Mouse (Mus musculus) heart, postnatal 0 days (tissue): ENCODE results near the gene S1pr4. TPM values are rescaled to one million over a fixed set of nuclear protein-coding genes. Genes with fewer than 3 reads are reported as not detected.

Experiments used
- ATAC-seq: fragments of 200-750 bp; cut with Nextera tagmentation; 2 replicates; pipeline ENCODE4 v1.8.0; 2017; ENCODE audit warnings: low read depth, moderate number of reproducible peaks, moderate library complexity; ENCODE audit not compliant: insufficient read depth
- DNase-seq: peaks from one replicate; pipeline ENCODE4 v3.0.0-alpha.2; 2016; ENCODE audit warnings: low spot score
- H3K27ac ChIP-seq: fragments of 300-500 bp; sonication (generic); 2 replicates; pipeline ENCODE4 v1.5.1; 2014; ENCODE audit warnings: low read depth, mild to moderate bottlenecking
- H3K27me3 ChIP-seq: fragments of 300-500 bp; sonication (generic); 2 replicates; pipeline ENCODE4 v1.6.1; 2014; ENCODE audit warnings: low read length, mixed read lengths; ENCODE audit not compliant: control insufficient read depth, insufficient read depth
- H3K36me3 ChIP-seq: fragments of 300-500 bp; sonication (generic); replicated peaks from 2 replicates; pipeline ENCODE4 v1.6.1; 2014; ENCODE audit warnings: low read length, mixed read lengths; ENCODE audit not compliant: control insufficient read depth, insufficient read depth
- H3K4me1 ChIP-seq: fragments of 300-500 bp; sonication (generic); 2 replicates; pipeline ENCODE4 v1.6.1; 2014; ENCODE audit warnings: antibody characterized with exemption; ENCODE audit not compliant: control insufficient read depth, insufficient read depth
- H3K4me2 ChIP-seq: fragments of 300-500 bp; sonication (generic); 2 replicates; pipeline ENCODE4 v1.6.1; 2014; ENCODE audit warnings: low read depth, mild to moderate bottlenecking, low read length, moderate library complexity
- H3K4me3 ChIP-seq: fragments of 300-500 bp; sonication (generic); 2 replicates; pipeline ENCODE4 v1.5.1; 2014; ENCODE audit warnings: low read depth, low read length
- H3K9ac ChIP-seq: fragments of 300-500 bp; sonication (generic); replicated peaks from 2 replicates; pipeline ENCODE4 v1.6.1; 2014; ENCODE audit warnings: low read depth, low read length, mixed read lengths
- H3K9me3 ChIP-seq: fragments of 300-500 bp; sonication (generic); replicated peaks from 2 replicates; pipeline ENCODE4 v1.6.1; 2016; ENCODE audit warnings: low read length; ENCODE audit not compliant: control insufficient read depth
- CTCF ChIP-seq: IDR thresholded peaks from 2 replicates; pipeline ENCODE4 v1.5.1; 2016; ENCODE audit warnings: antibody characterized with exemption, control low read depth, low read depth
- EP300 ChIP-seq: IDR thresholded peaks from 2 replicates; pipeline ENCODE4 v1.6.1; 2016; ENCODE audit warnings: antibody characterized with exemption, low read depth
- WGBS: fragments of 180-500 bp; shearing (Covaris S2); extraction: QIAGEN DNeasy Blood & Tissue Kit; methylation state at CpG from one replicate; pipeline ENCODE4 v1.1.7; 2014; 5-methylcytosine and 5-hydroxymethylcytosine counted together
- microRNA-seq: library from miRNA; unstranded; fragments of <30 nt; microRNA quantifications from one replicate; pipeline ENCODE4, GENCODE M21; 2016
- polyA plus RNA-seq: library from polyadenylated mRNA; unstranded; fragments of >200 nt; fragmentation: Nextera tagmentation; extraction: Ambion mirVana; gene quantifications from 2 replicates; pipeline ENCODE4 v1.2.1, GENCODE M21; 2015
- total RNA-seq: library from RNA; depleted of rRNA; stranded (reverse); fragments of >200 nt; gene quantifications from 2 replicates; pipeline ENCODE4 v1.2.3, GENCODE M21; 2014; ENCODE audit warnings: low replicate concordance; rRNA removed

S1pr4 gene
- total and polyA plus RNA-seq, 2 experiments from 2014 or later, result 0.34 TPM; not detected in 1

DNA sequence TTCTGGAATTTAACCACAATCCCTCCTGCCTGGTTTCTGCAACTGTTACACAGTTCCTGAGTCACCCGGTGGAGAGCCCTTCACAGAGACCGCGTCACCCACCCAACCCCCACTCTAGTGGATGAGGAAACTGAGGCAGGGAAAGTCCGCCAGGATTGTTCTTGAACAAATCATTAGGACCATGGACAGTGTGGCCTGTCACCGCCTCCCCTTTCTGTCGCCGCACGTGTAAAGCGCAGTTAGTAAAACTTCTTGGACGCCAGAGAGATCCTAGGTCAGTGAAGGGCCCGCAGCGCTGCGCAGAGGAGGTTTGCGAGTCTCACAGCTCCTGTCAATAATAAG, 47.0 kb downstream of the S1pr4 start:
- WGBS, result 2% methylated on average over 14 of the region's 14 CpGs

DNA sequence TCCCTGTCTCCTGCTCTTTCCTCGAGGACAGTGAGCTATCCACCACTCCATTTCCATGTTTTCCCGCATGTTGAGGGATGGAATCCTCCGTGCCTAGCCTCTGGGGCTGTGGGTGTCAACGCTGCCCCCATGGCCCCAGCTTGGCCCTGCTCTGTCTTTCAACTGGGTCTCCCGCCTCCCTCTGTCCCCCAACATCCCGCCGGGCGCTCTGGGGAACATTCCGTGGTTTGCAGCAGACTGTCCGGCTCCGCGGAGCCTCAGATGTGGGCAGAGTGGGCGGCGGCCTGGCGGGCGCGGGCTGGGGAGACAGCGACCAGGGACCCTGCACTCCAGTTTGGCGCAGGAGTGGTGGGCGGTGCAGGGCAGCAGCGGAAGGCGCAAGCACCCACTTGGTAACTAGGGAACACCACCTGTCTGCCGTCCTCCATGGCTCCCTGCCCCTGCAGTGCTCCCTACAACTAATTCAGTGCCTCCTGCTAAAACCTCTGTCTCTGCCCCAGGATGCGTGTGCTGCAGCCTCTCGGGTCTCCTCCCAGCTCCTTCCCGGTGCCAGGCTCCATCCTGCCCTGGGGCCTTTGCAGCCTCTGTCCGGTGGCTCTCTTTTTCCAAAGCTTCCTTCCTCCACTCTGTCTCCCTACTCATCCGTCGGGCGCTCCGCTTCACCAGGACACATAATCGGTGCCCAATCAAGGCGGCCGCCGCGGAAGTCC, 47.5 kb downstream of the S1pr4 start:
- TF ChIP-seq EP300 (no peak), CTCF (no peak)
- Histone ChIP-seq H3K9ac (no peak overlapping the region), H3K9me3 (no peaks in the 10 kb centered on the region), H3K4me1 (no peaks in the 10 kb centered on the region), H3K36me3 (no peaks in the 10 kb centered on the region), H3K4me2 (no peak overlapping the region), H3K4me3 (no peak overlapping the region), H3K27ac (no peak overlapping the region), H3K27me3 (peaks cover 71% of the 10 kb centered on the region)
- ATAC-seq (no peak), DNase-seq (no peak)
- 6% methylated on average over 36 of the region's 36 CpGs for WGBS

More for the DNA sequence above, 47.0 kb downstream of the S1pr4 start:
- ATAC-seq, result no peak
- Histone ChIP-seq H3K27ac (no peak overlapping the region), H3K4me2 (no peak overlapping the region), H3K27me3 (peaks cover 76% of the 10 kb centered on the region), H3K36me3 (no peaks in the 10 kb centered on the region), H3K9me3 (no peaks in the 10 kb centered on the region), H3K4me1 (no peaks in the 10 kb centered on the region), H3K9ac (no peak overlapping the region), H3K4me3 (no peak overlapping the region)
- no peak for DNase-seq
- TF ChIP-seq CTCF, result no peak
- no peak for TF ChIP-seq EP300

- ATAC-seq (no peak), DNase-seq (no peak)
- 35% methylated on average over 6 of the region's 6 CpGs for WGBS
- Histone ChIP-seq H3K27ac (no peak overlapping the region), H3K27me3 (peaks cover 61% of the 10 kb centered on the region), H3K36me3 (no peaks in the 10 kb centered on the region), H3K4me3 (no peak overlapping the region), H3K9ac (no peak overlapping the region), H3K9me3 (no peaks in the 10 kb centered on the region), H3K4me2 (no peak overlapping the region), H3K4me1 (no peaks in the 10 kb centered on the region)
- no peak for TF ChIP-seq CTCF
- TF ChIP-seq EP300, result no peak
Observed at GRCm38 (mm10) chr10:81451365-81451745, 48.6 kb downstream of the S1pr4 start.

DNA sequence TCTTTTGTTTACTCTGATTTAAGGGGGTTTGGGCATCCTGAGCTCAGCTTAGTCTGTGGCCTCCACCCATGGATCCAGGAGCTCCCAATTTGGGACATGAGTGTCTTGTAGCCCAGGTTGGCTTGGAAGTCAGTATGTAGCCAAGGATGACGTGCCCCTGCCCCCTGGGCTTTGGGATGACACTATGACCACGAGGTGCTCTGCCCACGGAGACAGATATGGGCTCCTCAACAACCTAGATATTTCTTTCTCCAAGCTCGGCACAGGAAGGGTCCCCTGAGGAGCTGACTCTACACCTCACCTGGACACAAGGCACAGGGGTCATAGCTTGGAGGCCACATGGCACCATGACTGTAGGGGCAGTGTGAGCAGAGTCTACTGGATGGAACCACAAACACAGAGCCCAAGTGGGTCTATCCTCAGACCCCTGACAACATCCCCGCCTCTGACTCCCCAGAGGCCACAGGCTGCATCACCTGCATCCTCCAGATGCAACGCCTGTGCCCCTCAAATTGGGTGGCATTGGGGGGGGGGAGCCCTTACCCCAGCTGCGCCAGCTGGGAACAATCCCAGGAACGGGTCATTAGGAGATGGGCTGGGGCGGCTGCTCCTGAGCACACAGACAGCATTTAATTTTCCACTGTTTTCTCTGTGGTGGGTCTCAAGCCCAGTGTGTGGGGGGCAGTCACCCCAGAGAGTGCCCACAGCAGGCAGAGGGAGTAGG, 49.1 kb downstream of the S1pr4 start:
- Histone ChIP-seq H3K4me3 (no peak overlapping the region), H3K9me3 (no peaks in the 10 kb centered on the region), H3K27me3 (peaks cover 56% of the 10 kb centered on the region), H3K9ac (no peak overlapping the region), H3K27ac (no peak overlapping the region), H3K36me3 (no peaks in the 10 kb centered on the region), H3K4me1 (no peaks in the 10 kb centered on the region), H3K4me2 (no peak overlapping the region)
- ATAC-seq, result no peak
- WGBS, result 56% methylated on average over 9 of the region's 9 CpGs
- TF ChIP-seq CTCF, result no peak
- TF ChIP-seq EP300, result no peak
- no peak for DNase-seq

GRCm38 (mm10) chr10:81450140-81450539, 49.8 kb downstream of the S1pr4 start:
- TF ChIP-seq EP300 (no peak), CTCF (peak; percentile 95)
- Histone ChIP-seq H3K4me2 (no peak overlapping the region), H3K4me1 (no peaks in the 10 kb centered on the region), H3K4me3 (no peak overlapping the region), H3K27me3 (peaks cover 49% of the 10 kb centered on the region), H3K9ac (no peak overlapping the region), H3K9me3 (no peaks in the 10 kb centered on the region), H3K27ac (no peak overlapping the region), H3K36me3 (no peaks in the 10 kb centered on the region)
- DNase-seq, result peak; percentile 73
- ATAC-seq, result peak; percentile 76
- WGBS, result 2% methylated on average over 7 of the region's 7 CpGs

Small RNA genes lying within 50 kb of the gene (microRNA-seq; reads per million reads assigned to microRNA genes)
- gene Gm25595, result not detected

Other genes starting within 250 kb of the S1pr4 start
- gene Matk, start 247.2 kb downstream of the S1pr4 start, total RNA-seq, result 0.31 and 0.66 TPM in 2 replicates
- gene Matk, start 247.2 kb downstream of the S1pr4 start, polyA plus RNA-seq, result 0.42 and 0.51 TPM in 2 replicates
- 272 and 288 TPM in 2 replicates for gene Mrpl54, start 233.2 kb downstream of the S1pr4 start, total RNA-seq
- gene Mrpl54, start 233.2 kb downstream of the S1pr4 start, polyA plus RNA-seq, result 264 and 272 TPM in 2 replicates
- 84.8 and 114 TPM in 2 replicates for gene Apba3, start 233.2 kb downstream of the S1pr4 start, total RNA-seq
- 45.2 and 46.1 TPM in 2 replicates for gene Apba3, start 233.2 kb downstream of the S1pr4 start, polyA plus RNA-seq
- gene Tjp3, start 208.6 kb downstream of the S1pr4 start, total RNA-seq, result 0.12 and 2.3 TPM in 2 replicates
- 0.51 and 0.62 TPM in 2 replicates for gene Tjp3, start 208.6 kb downstream of the S1pr4 start, polyA plus RNA-seq
- 38.5 and 44.3 TPM in 2 replicates for gene Pip5k1c, start 207.2 kb downstream of the S1pr4 start, total RNA-seq
- 20.9 and 21.4 TPM in 2 replicates for gene Pip5k1c, start 207.2 kb downstream of the S1pr4 start, polyA plus RNA-seq
- 14.3 and 14.9 TPM in 2 replicates for gene Cactin, start 179.0 kb downstream of the S1pr4 start, total RNA-seq
- 12.8 and 13.7 TPM in 2 replicates for gene Cactin, start 179.0 kb downstream of the S1pr4 start, polyA plus RNA-seq
- gene Tbxa2r, start 171.4 kb downstream of the S1pr4 start, total RNA-seq, result 4.7 and 10.5 TPM in 2 replicates
- 6.3 and 7.0 TPM in 2 replicates for gene Tbxa2r, start 171.4 kb downstream of the S1pr4 start, polyA plus RNA-seq
- 0.08 and 0.12 TPM in 2 replicates for gene Gipc3, start 156.9 kb downstream of the S1pr4 start, total RNA-seq
- 0.16 and 0.21 TPM in 2 replicates for gene Gipc3, start 156.9 kb downstream of the S1pr4 start, polyA plus RNA-seq
- 63.9 and 80.7 TPM in 2 replicates for gene Hmg20b, start 149.7 kb downstream of the S1pr4 start, total RNA-seq
- gene Hmg20b, start 149.7 kb downstream of the S1pr4 start, polyA plus RNA-seq, result 92.3 and 94.5 TPM in 2 replicates
- gene Mfsd12, start 142.6 kb downstream of the S1pr4 start, total RNA-seq, result 20.2 and 30.5 TPM in 2 replicates
- 10.3 and 11.4 TPM in 2 replicates for gene Mfsd12, start 142.6 kb downstream of the S1pr4 start, polyA plus RNA-seq
- not detected in 2 replicates for gene 4930404N11Rik, start 134.3 kb downstream of the S1pr4 start, total RNA-seq
- 0.68 and 1.0 TPM in 2 replicates for gene 4930404N11Rik, start 134.3 kb downstream of the S1pr4 start, polyA plus RNA-seq
- 47.6 and 53.9 TPM in 2 replicates for gene Fzr1, start 121.6 kb downstream of the S1pr4 start, total RNA-seq
- 45.8 and 48.4 TPM in 2 replicates for gene Fzr1, start 121.6 kb downstream of the S1pr4 start, polyA plus RNA-seq
- 123 and 139 TPM in 2 replicates for gene Dohh, start 115.7 kb downstream of the S1pr4 start, total RNA-seq
- gene Dohh, start 115.7 kb downstream of the S1pr4 start, polyA plus RNA-seq, result 75.2 and 77.6 TPM in 2 replicates
- 0.11 TPM in 1 of 2 replicates, not detected in the other for gene Gm48551, start 115.7 kb downstream of the S1pr4 start, total RNA-seq
- 0.43 and 1.1 TPM in 2 replicates for gene Gm48551, start 115.7 kb downstream of the S1pr4 start, polyA plus RNA-seq
- gene Gm48552, start 111.1 kb downstream of the S1pr4 start, total RNA-seq, result not detected in 2 replicates
- 0.45 and 0.70 TPM in 2 replicates for gene Gm48552, start 111.1 kb downstream of the S1pr4 start, polyA plus RNA-seq
- gene Smim24, start 107.1 kb downstream of the S1pr4 start, total RNA-seq, result 6.6 and 7.8 TPM in 2 replicates
- gene Smim24, start 107.1 kb downstream of the S1pr4 start, polyA plus RNA-seq, result 3.3 and 3.8 TPM in 2 replicates
- gene Nfic, start 44.5 kb downstream of the S1pr4 start, total RNA-seq, result 24.6 and 47.6 TPM in 2 replicates
- gene Nfic, start 44.5 kb downstream of the S1pr4 start, polyA plus RNA-seq, result 73.7 and 77.9 TPM in 2 replicates
- not detected in 2 replicates for gene Celf5, start 17.4 kb downstream of the S1pr4 start, total RNA-seq
- gene Celf5, start 17.4 kb downstream of the S1pr4 start, polyA plus RNA-seq, result 0.07 and 0.08 TPM in 2 replicates
- gene Ncln, start 3.7 kb downstream of the S1pr4 start, total RNA-seq, result 88.5 and 91.5 TPM in 2 replicates
- gene Ncln, start 3.7 kb downstream of the S1pr4 start, polyA plus RNA-seq, result 27.1 and 30.5 TPM in 2 replicates
- 0.35 TPM in 1 of 2 replicates, not detected in the other for gene Gna15, start 24.1 kb upstream of the S1pr4 start, total RNA-seq
- gene Gna15, start 24.1 kb upstream of the S1pr4 start, polyA plus RNA-seq, result 0.59 and 0.63 TPM in 2 replicates
- gene Gna11, start 45.1 kb upstream of the S1pr4 start, total RNA-seq, result 68.2 and 83.9 TPM in 2 replicates
- gene Gna11, start 45.1 kb upstream of the S1pr4 start, polyA plus RNA-seq, result 50.1 and 52.4 TPM in 2 replicates
- gene Aes, start 59.4 kb upstream of the S1pr4 start, total RNA-seq, result 851 and 870 TPM in 2 replicates
- gene Aes, start 59.4 kb upstream of the S1pr4 start, polyA plus RNA-seq, result 765 and 767 TPM in 2 replicates
- gene Tle2, start 74.4 kb upstream of the S1pr4 start, total RNA-seq, result 6.8 and 10.4 TPM in 2 replicates
- gene Tle2, start 74.4 kb upstream of the S1pr4 start, polyA plus RNA-seq, result 11.1 and 11.9 TPM in 2 replicates
- 18.6 and 41.4 TPM in 2 replicates for gene Tle6, start 100.9 kb upstream of the S1pr4 start, total RNA-seq
- 19.3 and 23.1 TPM in 2 replicates for gene Tle6, start 100.9 kb upstream of the S1pr4 start, polyA plus RNA-seq
- 1.7 and 2.7 TPM in 2 replicates for gene BC025920, start 106.1 kb upstream of the S1pr4 start, total RNA-seq
- 0.38 and 0.44 TPM in 2 replicates for gene BC025920, start 106.1 kb upstream of the S1pr4 start, polyA plus RNA-seq
- gene Sirt6, start 127.7 kb upstream of the S1pr4 start, total RNA-seq, result 10.9 and 24.7 TPM in 2 replicates
- 16.2 and 16.6 TPM in 2 replicates for gene Sirt6, start 127.7 kb upstream of the S1pr4 start, polyA plus RNA-seq
- gene Ankrd24, start 128.4 kb upstream of the S1pr4 start, total RNA-seq, result 48.5 and 54.5 TPM in 2 replicates
- 8.9 and 9.1 TPM in 2 replicates for gene Ankrd24, start 128.4 kb upstream of the S1pr4 start, polyA plus RNA-seq
- 1.5 and 2.6 TPM in 2 replicates for gene Gm10778, start 148.9 kb upstream of the S1pr4 start, total RNA-seq
- 2.3 and 2.6 TPM in 2 replicates for gene Gm10778, start 148.9 kb upstream of the S1pr4 start, polyA plus RNA-seq
- 5.5 and 12.4 TPM in 2 replicates for gene Zfp433, start 204.7 kb upstream of the S1pr4 start, total RNA-seq
- gene Zfp433, start 204.7 kb upstream of the S1pr4 start, polyA plus RNA-seq, result 9.3 and 9.9 TPM in 2 replicates